Mouse (Mus musculus) heart, postnatal 4 days (tissue): ENCODE measurements around the gene Zbtb43. TPM values are rescaled to one million over a fixed set of nuclear protein-coding genes. Genes with fewer than 3 reads are reported as not detected.

Experiments
- DNase-seq: peaks from one replicate; pipeline ENCODE4 v3.0.0; 2021
- total RNA-seq, 2 experiments: library from RNA; stranded (reverse); gene quantifications; 2 replicates each; pipeline ENCODE4 v1.2.3; 2021

Gene Zbtb43
- total RNA-seq, 2 experiments from 2014 or later = 19.8 to 22.2 TPM

DNA sequence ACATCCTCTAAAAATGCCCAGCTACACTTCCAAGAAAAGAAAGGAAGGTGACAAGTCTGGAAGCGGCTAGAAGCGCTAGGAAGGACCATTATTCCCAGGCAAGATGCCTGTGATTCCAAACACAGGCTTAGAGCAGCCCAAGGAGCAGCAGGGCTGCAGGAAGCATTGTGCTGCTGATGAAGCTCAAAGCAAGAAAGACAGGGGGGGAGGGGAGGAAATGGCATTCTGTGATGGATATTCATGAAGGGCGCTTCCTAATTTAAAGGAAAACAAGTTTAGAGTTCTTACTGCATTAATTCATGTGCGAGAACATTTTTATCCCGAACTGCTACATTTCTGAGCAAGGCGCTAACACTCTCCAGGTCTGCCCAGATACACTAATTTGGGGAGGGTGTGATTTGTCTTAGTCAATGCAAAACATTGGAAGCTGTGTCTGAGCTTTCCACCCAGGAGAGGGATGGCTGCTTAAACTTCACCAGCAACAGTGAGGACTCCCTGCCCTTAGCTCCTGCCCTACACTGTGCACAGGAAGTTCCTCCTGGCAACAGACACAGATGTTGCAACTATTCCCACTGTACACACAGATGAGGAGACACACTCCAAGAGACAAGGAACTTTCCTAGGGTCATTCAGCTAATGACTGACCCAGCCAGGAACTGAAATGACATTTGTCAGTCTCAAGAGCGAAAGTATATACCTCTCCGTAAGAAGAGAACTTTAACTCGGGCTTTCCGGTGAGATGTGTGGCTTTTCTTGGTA, 41.5 kb downstream of the Zbtb43 start:
- no peak for DNase-seq

GRCm38 (mm10) chr2:33417454-33417853, 50.9 kb downstream of the Zbtb43 start:
- no peak for DNase-seq

DNA sequence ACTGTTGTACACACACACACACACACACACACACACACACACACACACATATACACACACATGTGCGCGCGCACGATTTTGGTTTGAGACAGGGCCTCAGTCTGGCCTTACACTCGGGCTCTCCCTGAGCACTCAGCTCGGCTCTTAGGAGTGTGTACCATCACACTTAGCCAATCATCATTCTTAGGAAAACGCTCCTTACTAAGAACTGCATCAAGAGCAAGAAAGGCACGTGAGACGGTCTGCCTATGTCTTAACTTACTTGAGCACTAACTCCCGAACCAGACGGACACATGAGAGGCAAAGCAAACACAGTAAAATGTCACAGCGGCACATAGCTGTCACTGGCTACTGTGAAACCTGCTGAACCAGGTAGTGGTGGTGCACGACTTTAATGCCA, 54.3 kb downstream of the Zbtb43 start:
- no peak for DNase-seq

DNA sequence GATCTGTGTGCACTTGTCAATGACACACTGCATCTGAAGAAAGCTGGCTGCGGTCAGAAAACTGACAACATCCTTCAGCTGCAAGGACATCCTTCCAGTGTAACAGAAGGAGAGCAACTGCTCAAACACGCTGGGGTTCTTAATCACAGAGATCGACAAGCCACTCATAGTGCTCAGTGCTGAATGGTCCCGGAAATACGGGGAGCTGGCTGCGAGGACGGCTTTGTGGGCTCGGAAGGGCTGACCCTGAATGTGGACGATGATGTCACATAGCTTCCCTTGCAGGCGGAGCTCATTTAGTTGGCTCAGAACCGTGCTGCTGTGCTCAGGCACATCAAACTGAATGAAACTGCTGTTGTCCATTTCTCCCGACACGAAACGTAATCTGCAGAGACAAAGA, 56.2 kb downstream of the Zbtb43 start:
- DNase-seq = no peak

DNA sequence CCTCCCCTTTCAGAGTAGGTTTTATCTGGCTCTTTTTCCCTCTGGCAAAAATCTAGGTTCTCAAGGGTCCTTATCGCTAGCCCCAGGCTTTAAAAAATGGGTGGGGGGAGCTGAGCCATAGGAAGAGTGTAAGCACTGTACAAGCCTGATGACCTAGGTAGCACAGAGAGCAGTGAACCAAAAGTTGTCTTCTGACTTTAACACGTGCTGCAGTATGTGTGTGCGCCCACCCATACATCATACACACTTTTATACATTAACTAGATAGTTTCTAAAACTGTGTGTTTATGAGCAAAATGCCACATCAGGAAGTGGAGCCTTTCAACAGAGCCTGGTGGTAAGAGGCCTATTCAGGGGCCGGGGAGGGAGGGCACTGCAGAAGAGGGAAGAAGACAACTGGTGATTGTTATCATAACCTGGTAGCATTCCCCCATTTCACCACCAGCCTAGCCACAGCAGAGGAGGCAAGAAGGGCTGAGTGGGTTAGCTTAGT, 64.8 kb downstream of the Zbtb43 start:
- no peak for DNase-seq

- no peak for DNase-seq
These were observed 65.7 kb downstream of the Zbtb43 start for GRCm38 (mm10) chr2:33402638-33403037.

- peak; percentile 77 for DNase-seq
These were observed 66.1 kb downstream of the Zbtb43 start for GRCm38 (mm10) chr2:33402236-33402635.

DNA sequence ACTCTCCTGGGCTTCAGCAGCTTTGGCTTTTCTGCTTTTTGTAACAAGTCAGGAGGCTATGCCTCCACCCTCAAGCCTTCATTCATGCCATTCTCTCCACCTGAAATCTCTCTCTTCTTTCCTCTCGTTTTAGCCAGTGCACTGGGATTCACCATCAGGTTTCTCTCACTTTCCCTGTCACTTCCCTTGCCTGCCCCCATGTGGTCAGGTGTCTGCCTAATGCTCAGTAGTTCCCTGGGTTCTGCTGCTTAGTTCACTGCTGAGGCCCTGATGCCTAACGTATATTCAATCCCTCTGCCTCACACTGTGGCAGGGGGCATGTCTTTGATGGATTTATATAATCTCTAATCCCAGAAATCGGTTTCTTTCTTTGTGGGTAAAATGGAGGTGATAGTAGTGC, 67.1 kb downstream of the Zbtb43 start:
- DNase-seq = no peak

- DNase-seq = no peak
These were observed 67.8 kb downstream of the Zbtb43 start for GRCm38 (mm10) chr2:33400541-33400940.

Other genes with a start within 250 kb of the Zbtb43 start
- gene Ralgps1, start 97.1 kb downstream of the Zbtb43 start, total RNA-seq = 1 to 10 TPM; 8.7 to 8.8 TPM
- 10 to 100 TPM; 22.1 to 27.5 TPM for gene Zbtb34, start 37.2 kb downstream of the Zbtb43 start, total RNA-seq
- under 1 TPM; 0.12 to 0.23 TPM for gene Lmx1b, start 172.0 kb upstream of the Zbtb43 start, total RNA-seq